Mouse (Mus musculus) megakaryocyte-erythroid progenitor cell, adult 5 weeks (primary cell): ENCODE results near the gene Trpm7. TPM values are rescaled to one million over a fixed set of nuclear protein-coding genes. Genes with fewer than 3 reads are reported as not detected.

ENCODE experiments used
- polyA plus RNA-seq: library from polyadenylated mRNA; stranded (reverse); fragments of >175 nt; gene quantifications from 2 replicates; pipeline ENCODE4 v1.2.3, GENCODE M21; 2012

Gene Trpm7
- polyA plus RNA-seq, result 8.8 and 10.8 TPM in 2 replicates

DNA sequence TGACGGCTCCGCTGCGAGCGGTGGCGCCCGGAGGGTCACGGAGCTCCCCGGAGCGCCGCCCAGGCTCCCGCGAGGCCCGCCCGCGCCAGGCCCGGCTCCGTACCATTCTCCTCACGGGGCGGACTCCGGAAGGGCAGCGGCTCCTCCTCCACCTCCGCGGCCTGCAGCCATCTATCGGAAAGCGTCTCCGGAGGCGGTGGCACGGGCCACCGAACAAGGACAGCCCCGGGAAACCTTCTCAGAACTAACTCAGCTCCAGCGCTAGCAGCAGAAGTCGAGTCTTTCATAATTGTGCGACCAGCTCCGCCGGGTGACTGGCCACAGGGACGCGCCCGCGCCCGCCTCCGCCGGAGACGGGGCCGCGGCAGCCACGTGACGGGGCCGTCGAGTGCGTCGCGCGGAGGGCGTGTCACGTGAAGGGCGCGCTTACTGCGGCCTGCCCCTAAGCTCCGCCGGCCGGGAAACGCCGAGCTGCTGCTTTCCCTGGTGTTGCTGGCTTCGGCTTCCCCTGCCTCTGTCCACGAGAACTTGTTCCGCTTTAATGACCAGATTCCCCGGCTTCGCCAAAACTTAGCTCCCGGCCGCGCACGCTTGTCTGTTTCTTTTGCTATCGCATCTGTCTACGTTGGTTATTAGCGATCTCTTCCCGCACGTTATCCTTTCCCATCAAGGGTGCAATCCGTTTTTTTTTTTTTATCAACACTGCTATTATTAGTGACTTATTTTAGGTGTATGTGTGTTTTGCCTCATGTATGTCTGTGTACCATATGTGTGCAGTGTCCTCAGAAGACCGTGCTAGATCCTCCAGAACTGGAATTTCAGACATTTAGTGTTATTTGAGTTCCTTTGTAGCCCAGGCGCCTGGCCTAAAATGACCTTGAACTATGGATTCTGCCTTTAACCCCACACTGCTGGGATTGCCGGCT lies at the start of gene Trpm7:
TSS of gene Trpm7 (minus strand) at position 360 of the 926 bp plus-strand sequence.

DNA sequence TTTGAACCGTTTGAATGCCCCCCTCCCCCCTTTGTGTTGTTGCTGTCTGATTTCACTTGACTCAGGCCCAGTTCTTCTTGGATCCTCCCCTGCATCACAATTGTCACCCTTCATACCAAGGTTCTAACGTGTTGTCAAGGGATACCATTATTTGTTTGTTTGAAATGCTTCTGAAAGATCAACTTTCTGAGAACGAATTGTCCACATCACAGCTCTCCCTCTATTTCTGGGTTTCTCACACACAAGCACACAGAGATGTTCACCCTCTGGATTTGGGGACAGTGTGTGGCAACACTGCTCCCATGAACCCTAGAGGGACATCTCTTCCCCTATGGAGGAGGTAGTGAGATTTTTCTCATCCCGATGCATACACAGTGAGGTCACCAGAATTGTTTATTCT lies 92.7 kb downstream of the Trpm7 start, which contains the start of gene Usp50:
TSS of gene Usp50 (minus strand) at position 101 of the 400 bp plus-strand sequence.

Other genes with a start within 250 kb of the Trpm7 start
- 5.1 and 7.6 TPM in 2 replicates for gene Gabpb1, start 199.9 kb downstream of the Trpm7 start, polyA plus RNA-seq
- gene Usp8, start 168.9 kb downstream of the Trpm7 start, polyA plus RNA-seq, result 18.0 and 18.6 TPM in 2 replicates
- gene Usp50, start 92.8 kb downstream of the Trpm7 start, polyA plus RNA-seq, result 0.04 and 0.06 TPM in 2 replicates
- gene Sppl2a, start 57.0 kb upstream of the Trpm7 start, polyA plus RNA-seq, result 4.4 and 4.8 TPM in 2 replicates
- gene Ap4e1, start 132.5 kb upstream of the Trpm7 start, polyA plus RNA-seq, result 2.9 and 3.4 TPM in 2 replicates
- gene Blvra, start 194.4 kb upstream of the Trpm7 start, polyA plus RNA-seq, result 3.8 and 4.6 TPM in 2 replicates